Mouse (Mus musculus): ENCODE results near the gene E330021D16Rik.
"Not testable (repeated sequence)": the region's sequence is repeated elsewhere in the genome, so short reads cannot be mapped to it uniquely, and the experiment has no call there.

E330021D16Rik gene

GRCm38 (mm10) chr6:136415133-136415775 is at the start of gene E330021D16Rik:
Gene E330021D16Rik, minus strand, starts transcription at chr6:136415569.
- in situ Hi-C loops (cut with MseI, MboI): no loop called here

- in situ Hi-C loops (cut with MseI, MboI): loop anchor here (5.0 to 10.0 kb wide), 2 partner anchors 52 to 90 kb away; no protein-coding TSS in a partner anchor
These were observed 49.7 kb upstream of the E330021D16Rik start for GRCm38 (mm10) chr6:136465021-136465420.

GRCm38 (mm10) chr6:136464121-136464621 is 48.8 kb upstream of the E330021D16Rik start:
- in situ Hi-C loops (cut with MseI, MboI): loop anchor here (10.0 kb wide), 1 partner anchor 91 kb away; no protein-coding TSS in a partner anchor

GRCm38 (mm10) chr6:136463491-136463890 is 48.1 kb upstream of the E330021D16Rik start:
- in situ Hi-C loops (cut with MseI, MboI): loop anchor here (10.0 kb wide), 1 partner anchor 91 kb away; no protein-coding TSS in a partner anchor

- in situ Hi-C loops (cut with MseI, MboI): no loop called here
These were observed 43.8 kb upstream of the E330021D16Rik start for GRCm38 (mm10) chr6:136459156-136459555.

- in situ Hi-C loops (cut with MseI, MboI): no loop called here
These were observed 40.9 kb upstream of the E330021D16Rik start for GRCm38 (mm10) chr6:136456302-136456701.

- in situ Hi-C loops (cut with MseI, MboI): no loop called here
These were observed 40.3 kb upstream of the E330021D16Rik start for GRCm38 (mm10) chr6:136455696-136456095.

- in situ Hi-C loops (cut with MseI, MboI): no loop called here
These were observed 37.3 kb upstream of the E330021D16Rik start for GRCm38 (mm10) chr6:136452623-136453022.

- in situ Hi-C loops (cut with MseI, MboI): no loop called here
These were observed 35.5 kb upstream of the E330021D16Rik start for GRCm38 (mm10) chr6:136450863-136451262.

- in situ Hi-C loops (cut with MseI, MboI): no loop called here
These were observed 34.6 kb upstream of the E330021D16Rik start for GRCm38 (mm10) chr6:136449930-136450329.

GRCm38 (mm10) chr6:136449270-136449692 is 33.9 kb upstream of the E330021D16Rik start:
- in situ Hi-C loops (cut with MseI, MboI): no loop called here

GRCm38 (mm10) chr6:136439205-136439604 is 23.8 kb upstream of the E330021D16Rik start:
- in situ Hi-C loops (cut with MseI, MboI): not testable (repeated sequence)

GRCm38 (mm10) chr6:136436151-136436550 is 20.8 kb upstream of the E330021D16Rik start:
- in situ Hi-C loops (cut with MseI, MboI): not testable (repeated sequence)

- in situ Hi-C loops (cut with MseI, MboI): no loop called here
These were observed 18.2 kb upstream of the E330021D16Rik start for GRCm38 (mm10) chr6:136433573-136433972.

- in situ Hi-C loops (cut with MseI, MboI): no loop called here
These were observed 16.5 kb upstream of the E330021D16Rik start for GRCm38 (mm10) chr6:136431896-136432248.

GRCm38 (mm10) chr6:136431169-136431895 is 16.0 kb upstream of the E330021D16Rik start:
- in situ Hi-C loops (cut with MseI, MboI): no loop called here

- in situ Hi-C loops (cut with MseI, MboI): loop anchor here in 1 of 2 experiments (10.0 kb wide), 1 partner anchor 125 kb away; no protein-coding TSS in a partner anchor
These were observed 14.1 kb upstream of the E330021D16Rik start for GRCm38 (mm10) chr6:136429441-136429840.

GRCm38 (mm10) chr6:136428412-136428811 is 13.0 kb upstream of the E330021D16Rik start:
- in situ Hi-C loops (cut with MseI, MboI): loop anchor here in 1 of 2 experiments (10.0 kb wide), 1 partner anchor 126 kb away; no protein-coding TSS in a partner anchor

GRCm38 (mm10) chr6:136427240-136427639 is 11.9 kb upstream of the E330021D16Rik start:
- in situ Hi-C loops (cut with MseI, MboI): loop anchor here in 1 of 2 experiments (10.0 kb wide), 1 partner anchor 128 kb away; no protein-coding TSS in a partner anchor

GRCm38 (mm10) chr6:136425956-136426355 is 10.6 kb upstream of the E330021D16Rik start:
- in situ Hi-C loops (cut with MseI, MboI): loop anchor here in 1 of 2 experiments (10.0 kb wide), 1 partner anchor 129 kb away; no protein-coding TSS in a partner anchor

- in situ Hi-C loops (cut with MseI, MboI): loop anchor here (5.0 to 10.0 kb wide), 2 partner anchors 131 to 133 kb away; no protein-coding TSS in a partner anchor
These were observed 8.8 kb upstream of the E330021D16Rik start for GRCm38 (mm10) chr6:136424166-136424565.

GRCm38 (mm10) chr6:136423201-136423600 is 7.8 kb upstream of the E330021D16Rik start:
- in situ Hi-C loops (cut with MseI, MboI): loop anchor here (5.0 to 10.0 kb wide), 2 partner anchors 132 to 134 kb away; no protein-coding TSS in a partner anchor

All from mouse trophoblast stem cell (cell line).